ENCODE assay signal across 9 mouse cellular contexts in genomic region chr11:67482217-67482760, GRCm38 (mm10). TPM values are rescaled to one million over a fixed set of nuclear protein-coding genes. Genes with fewer than 3 reads are reported as not detected.
DNase-seq lines count a peak whose midpoint lies in the region; ATAC-seq and TF ChIP-seq lines count a peak whose summit lies in the region.
"Had no signal": no experiment of that assay in that cellular context is flagged by ENCODE, and none has a peak within 500 bp of the region (broad histone marks: within the 10 kb centered on the region; RNA-seq: fewer than 3 reads in every experiment).

No protein-coding gene starts in this region.

- no peaks in the 10 kb centered on the region for H3K27me3 ChIP-seq in embryonic facial prominence, embryonic 10.5 days (replicated peaks; ENCODE audit: low read depth, poor library complexity, severe bottlenecking)
- H3K27me3 ChIP-seq in heart, embryonic 12.5 days (replicated peaks), result no peaks in the 10 kb centered on the region
- no peaks in the 10 kb centered on the region for H3K27me3 ChIP-seq in limb, embryonic 14.5 days (ENCODE audit: control insufficient read depth, insufficient read depth, low read length)
- H3K27me3 ChIP-seq in stomach, postnatal 0 days (ENCODE audit: control insufficient read depth, insufficient read depth, low read length), result no peaks in the 10 kb centered on the region

- no peak for TF ChIP-seq CTCF in stomach, postnatal 0 days (IDR thresholded peaks at IDR 0.05; ENCODE audit: low read depth)

- peak; percentile 48 to 51 for DNase-seq in left cerebral cortex, adult 18-20 months (ENCODE audit: low spot score in 2 of 2)
- DNase-seq in left cerebral cortex, adult 11 months (ENCODE audit: low spot score), result no peak
- DNase-seq in embryonic facial prominence, embryonic 10.5 days (ENCODE audit: low spot score), result peak; percentile 23
- peak; percentile 86 for DNase-seq in limb, embryonic 14.5 days (ENCODE audit: low spot score)
- DNase-seq in stomach, postnatal 0 days (ENCODE audit: low spot score), result peak; percentile 23
- no peak for DNase-seq in adrenal gland, adult 2 months

- no peak for ATAC-seq in heart, embryonic 12.5 days (ENCODE audit: insufficient number of reproducible peaks, low FRiP score)
- ATAC-seq in limb, embryonic 14.5 days (ENCODE audit: low FRiP score, low read depth), result peak; percentile 86
- ATAC-seq in stomach, postnatal 0 days (ENCODE audit: low FRiP score, low TSS enrichment), result no peak
- ATAC-seq in monocyte, adult 5-6 weeks (replicated peaks; ENCODE audit: insufficient number of reproducible peaks, low FRiP score, low TSS enrichment, poor library complexity, severe bottlenecking), result no peak

- no peak overlapping the region for H3K4me3 ChIP-seq in embryonic facial prominence, embryonic 10.5 days
- no peak overlapping the region for H3K4me3 ChIP-seq in heart, embryonic 12.5 days
- no peak overlapping the region for H3K4me3 ChIP-seq in limb, embryonic 14.5 days (replicated peaks; ENCODE audit: low read length)
- no peak overlapping the region for H3K4me3 ChIP-seq in stomach, postnatal 0 days (ENCODE audit: low read depth, low read length)

- TF ChIP-seq POLR2A in limb, embryonic 14.5 days (IDR thresholded peaks at IDR 0.05; ENCODE audit: borderline replicate concordance, extremely low read depth, insufficient read depth, insufficient read length), result no peak

- H3K4me1 ChIP-seq in embryonic facial prominence, embryonic 10.5 days, result peaks cover 4% of the 10 kb centered on the region; the same call in 1 of the 2 replicates
- H3K4me1 ChIP-seq in heart, embryonic 12.5 days (replicated peaks), result peaks cover 63% of the 10 kb centered on the region
- H3K4me1 ChIP-seq in limb, embryonic 14.5 days (ENCODE audit: control insufficient read depth, insufficient read depth, low read length), result peaks cover 13% of the 10 kb centered on the region
- H3K4me1 ChIP-seq in stomach, postnatal 0 days (replicated peaks; ENCODE audit: control insufficient read depth, insufficient read depth), result no peaks in the 10 kb centered on the region

- peak overlapping the region; percentile 2; the same call in 1 of the 2 replicates for H3K4me2 ChIP-seq in heart, embryonic 12.5 days
- peak overlapping the region; percentile 30 for H3K4me2 ChIP-seq in limb, embryonic 14.5 days (replicated peaks; ENCODE audit: low read depth, low read length, severe bottlenecking)
- H3K4me2 ChIP-seq in stomach, postnatal 0 days (replicated peaks; ENCODE audit: low read depth), result no peak overlapping the region

- no peak for TF ChIP-seq EP300 in stomach, postnatal 0 days (optimal IDR thresholded peaks at IDR 0.05)

- 68% methylated on average over 9 of the region's 9 CpGs for WGBS in embryonic facial prominence, embryonic 10.5 days
- WGBS in heart, embryonic 12.5 days, result 44% methylated on average over 9 of the region's 9 CpGs
- WGBS in limb, embryonic 14.5 days, result 22% methylated on average over 9 of the region's 9 CpGs
- 45% methylated on average over 9 of the region's 9 CpGs for whole genome bisulfite sequencing in stomach, postnatal 0 days

- no peaks in the 10 kb centered on the region for H3K9me3 ChIP-seq in embryonic facial prominence, embryonic 10.5 days
- no peaks in the 10 kb centered on the region for H3K9me3 ChIP-seq in heart, embryonic 12.5 days (replicated peaks)
- no peaks in the 10 kb centered on the region for H3K9me3 ChIP-seq in limb, embryonic 14.5 days (ENCODE audit: control insufficient read depth, low read length)
- no peaks in the 10 kb centered on the region for H3K9me3 ChIP-seq in stomach, postnatal 0 days (ENCODE audit: control insufficient read depth, low read length)

- no peak overlapping the region for H3K27ac ChIP-seq in embryonic facial prominence, embryonic 10.5 days (replicated peaks)
- H3K27ac ChIP-seq in heart, embryonic 12.5 days (ENCODE audit: poor library complexity, severe bottlenecking), result 0 out of 2 replicates have a peak overlapping the region, but pooled peaks have one; percentile 12
- peak overlapping the region; percentile 59 for H3K27ac ChIP-seq in limb, embryonic 14.5 days (replicated peaks; ENCODE audit: low read depth, low read length)
- no peak overlapping the region; the same call in 1 of the 2 replicates for H3K27ac ChIP-seq in stomach, postnatal 0 days (replicated peaks)
- H3K27ac ChIP-seq: liver, embryonic 14.5 days had no signal

- no peaks in the 10 kb centered on the region for H3K36me3 ChIP-seq in embryonic facial prominence, embryonic 10.5 days (replicated peaks)
- H3K36me3 ChIP-seq in heart, embryonic 12.5 days, result no peaks in the 10 kb centered on the region
- H3K36me3 ChIP-seq in limb, embryonic 14.5 days (ENCODE audit: control insufficient read depth, insufficient read depth, low read length), result no peaks in the 10 kb centered on the region
- no peaks in the 10 kb centered on the region for H3K36me3 ChIP-seq in stomach, postnatal 0 days (ENCODE audit: control insufficient read depth, insufficient read depth, low read length)

- no peak overlapping the region for H3K9ac ChIP-seq in heart, embryonic 12.5 days
- H3K9ac ChIP-seq in limb, embryonic 14.5 days (ENCODE audit: low read depth, low read length, severe bottlenecking), result no peak overlapping the region
- no peak overlapping the region for H3K9ac ChIP-seq in stomach, postnatal 0 days (ENCODE audit: low read length)
- H3K9ac ChIP-seq: liver, embryonic 14.5 days had no signal

RNA-seq across cellular contexts. Expression of gene Gas7, which starts 27.1 kb away (rescaled TPM):
- 100 to 1,000 TPM; 523 to 544 TPM for total RNA-seq in left cerebral cortex, adult 18-20 months (2021)
- polyA plus RNA-seq in embryonic facial prominence, embryonic 10.5 days (2016; fragmentation: Nextera tagmentation; extraction: Ambion mirVana), result 3.5 and 4.0 TPM in 2 replicates
- 6.9 and 7.4 TPM in 2 replicates for polyA plus RNA-seq in heart, embryonic 12.5 days (2016; fragmentation: Nextera tagmentation; extraction: Ambion mirVana)
- polyA plus RNA-seq in limb, embryonic 14.5 days (2012; rRNA removed), result 9.8 and 10.4 TPM in 2 replicates
- polyA plus RNA-seq in limb, embryonic 14.5 days (2014; fragmentation: Nextera tagmentation; extraction: Ambion mirVana), result 17.2 and 18.2 TPM in 2 replicates
- polyA plus RNA-seq in stomach, postnatal 0 days (2015; fragmentation: Nextera tagmentation; extraction: Ambion mirVana), result 18.3 and 19.1 TPM in 2 replicates
- total RNA-seq in monocyte, adult 5-6 weeks (2017), result 12.4 to 34.6 TPM (median 19.5 TPM) in 3 replicates
- total RNA-seq in adrenal gland, adult 2 months (2021), result 10 to 100 TPM; 33.2 to 78.4 TPM
- polyA plus RNA-seq in adrenal gland, adult 2 months (2012; rRNA removed), result 6.9 and 7.4 TPM in 2 replicates

Comparison
In these comparisons a context has a peak if more than half of its experiments do, and no peak if none do; other contexts are left out.
1. DNase-seq: peak in left cerebral cortex, adult 18-20 months (2 of 2), embryonic facial prominence, embryonic 10.5 days (single experiment), limb, embryonic 14.5 days (single experiment) and stomach, postnatal 0 days (single experiment); none in left cerebral cortex, adult 11 months (single experiment) and adrenal gland, adult 2 months (single experiment).
2. H3K27ac ChIP-seq: peak in heart, embryonic 12.5 days (single experiment) and limb, embryonic 14.5 days (single experiment); none in embryonic facial prominence, embryonic 10.5 days (single experiment) and stomach, postnatal 0 days (single experiment).